Mouse (Mus musculus) ES-CJ7 (cell line): ENCODE results near the gene Gpr87.

Experiments
- DNase-seq: peaks from one replicate; pipeline ENCODE4 v3.0.0; 2011; ENCODE audit warnings: low read depth, low spot score

Gpr87 gene

DNA sequence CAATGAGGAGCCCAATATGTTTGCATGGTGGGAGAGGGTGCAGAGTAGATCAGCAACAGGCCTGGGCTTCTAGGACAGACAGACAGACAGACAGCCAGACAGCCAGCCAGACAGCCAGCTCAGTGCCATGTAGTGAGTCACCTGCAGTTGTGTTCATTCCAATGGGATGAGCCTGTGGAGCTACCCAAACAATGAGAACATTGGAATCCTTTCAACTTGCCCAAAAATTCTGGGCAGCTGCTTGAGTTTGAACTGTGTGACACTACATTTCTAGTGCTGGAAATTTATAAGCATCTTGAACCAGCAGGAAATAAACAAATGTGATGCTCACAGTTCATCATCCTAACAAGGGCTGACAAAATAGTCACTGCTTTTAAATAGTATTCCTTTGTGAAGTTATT lies 55.3 kb downstream of the Gpr87 start:
- DNase-seq: no peak

- no peak for DNase-seq
These were observed 55.9 kb downstream of the Gpr87 start for GRCm38 (mm10) chr3:59138946-59139468.

DNA sequence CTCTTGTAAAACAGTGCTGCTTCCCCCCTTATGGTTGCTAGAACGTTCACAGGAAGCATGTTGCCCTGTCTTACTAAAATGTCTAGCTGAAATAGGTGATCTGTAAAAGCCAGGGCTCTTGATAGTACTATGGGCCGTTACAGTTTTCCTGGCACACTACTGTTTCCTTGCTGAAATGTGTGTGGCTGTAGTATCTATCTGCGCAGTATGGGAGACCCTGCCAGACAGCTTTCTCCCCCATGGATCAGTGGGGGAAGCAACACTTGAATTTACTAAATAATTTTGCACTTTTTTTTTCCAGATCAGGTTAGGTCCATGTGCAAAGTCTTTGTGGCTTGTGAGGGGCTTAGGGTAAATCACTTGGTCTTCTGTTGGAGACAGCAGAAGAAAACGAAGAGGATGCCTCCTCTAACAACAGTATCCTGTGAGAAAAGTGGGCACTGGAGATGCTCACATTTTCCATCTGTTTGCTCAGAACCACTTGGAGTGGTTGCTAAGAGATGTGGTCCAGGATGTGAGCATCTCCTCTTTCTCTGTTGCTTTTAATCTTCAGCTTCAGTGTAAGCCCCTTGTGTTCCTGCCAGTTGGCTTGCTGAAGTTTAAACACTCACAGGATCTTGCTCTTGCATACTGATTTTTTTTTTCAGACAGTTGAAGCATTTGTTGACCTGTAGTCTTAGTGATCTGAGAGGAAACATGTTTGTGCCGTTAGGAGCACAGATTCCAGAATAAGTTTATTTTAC lies 58.8 kb downstream of the Gpr87 start:
- no peak for DNase-seq

- no peak for DNase-seq
These were observed 61.7 kb downstream of the Gpr87 start for GRCm38 (mm10) chr3:59133189-59133588.

GRCm38 (mm10) chr3:59131966-59132365 lies 62.9 kb downstream of the Gpr87 start:
- no peak for DNase-seq

GRCm38 (mm10) chr3:59131081-59131480 lies 63.8 kb downstream of the Gpr87 start:
- DNase-seq: no peak

DNA sequence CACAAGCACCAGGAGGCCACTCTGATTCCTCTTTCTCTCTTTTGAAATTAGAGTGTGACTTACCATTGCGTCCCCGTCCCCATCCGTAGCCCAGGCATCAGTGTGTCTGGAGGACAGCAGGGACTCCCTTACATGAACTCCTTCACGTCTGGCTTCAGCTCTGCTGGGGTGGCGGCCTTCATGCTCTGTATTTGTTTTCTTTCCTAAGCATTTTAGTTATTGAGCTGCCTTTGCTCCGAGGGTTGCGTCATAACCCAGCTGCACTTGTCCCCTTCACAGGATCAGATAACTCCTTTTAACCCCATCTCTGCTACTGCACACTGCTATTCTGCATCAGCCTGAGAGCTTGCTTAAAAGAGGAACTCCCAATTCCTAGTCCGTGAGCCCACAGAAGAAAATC lies 64.5 kb downstream of the Gpr87 start:
- DNase-seq: no peak

- DNase-seq: no peak
These were observed 65.4 kb downstream of the Gpr87 start for GRCm38 (mm10) chr3:59129547-59129946.
